Mouse (Mus musculus) bone marrow macrophage, adult 2 months (primary cell): ENCODE results near the gene Lsp1.

ENCODE experiments used
- CTCF ChIP-seq: IDR thresholded peaks from 2 replicates; pipeline ENCODE4 v1.5.1; 2012; ENCODE audit warnings: low read depth, mild to moderate bottlenecking, low read length, moderate library complexity
- POLR2A ChIP-seq: IDR thresholded peaks from 2 replicates; pipeline ENCODE4 v1.6.1; 2012; ENCODE audit warnings: mild to moderate bottlenecking, low read depth, low read length, borderline replicate concordance

- TF ChIP-seq POLR2A (no peak), CTCF (no peak)
Observed at GRCm38 (mm10) chr7:142532671-142533058, 72.1 kb downstream of the Lsp1 start, which contains the start of gene Mrpl23.
